Mouse (Mus musculus) limb, embryonic 15.5 days (tissue): Measurements from ENCODE around the gene Rnase2a. TPM values are rescaled to one million over a fixed set of nuclear protein-coding genes. Genes with fewer than 3 reads are reported as not detected.
"Not testable (repeated sequence)": the region's sequence is repeated elsewhere in the genome, so short reads cannot be mapped to it uniquely, and the experiment has no call there.

Experiments used
- ATAC-seq: fragments of 200-750 bp; cut with Nextera tagmentation; 2 replicates; pipeline ENCODE4 v1.8.0; 2017; ENCODE audit warnings: low read depth, moderate TSS enrichment; ENCODE audit not compliant: insufficient number of reproducible peaks, low FRiP score, low TSS enrichment
- H3K27ac ChIP-seq: fragments of 300-500 bp; sonication (generic); 2 replicates; pipeline ENCODE4 v1.5.1; 2015; ENCODE audit warnings: moderate library complexity, mild to moderate bottlenecking, inconsistent platforms
- H3K27me3 ChIP-seq: fragments of 300-500 bp; sonication (generic); 2 replicates; pipeline ENCODE4 v1.6.1; 2015; ENCODE audit warnings: inconsistent platforms
- H3K36me3 ChIP-seq: fragments of 300-500 bp; sonication (generic); 2 replicates; pipeline ENCODE4 v1.6.1; 2015; ENCODE audit warnings: inconsistent platforms
- H3K4me1 ChIP-seq: fragments of 300-500 bp; sonication (generic); 2 replicates; pipeline ENCODE4 v1.6.1; 2015; ENCODE audit warnings: inconsistent platforms
- H3K4me2 ChIP-seq: fragments of 300-500 bp; sonication (generic); 2 replicates; pipeline ENCODE4 v1.6.1; 2015; ENCODE audit warnings: mild to moderate bottlenecking, inconsistent platforms
- H3K4me3 ChIP-seq: fragments of 300-500 bp; sonication (generic); 2 replicates; pipeline ENCODE4 v1.5.1; 2015; ENCODE audit warnings: mild to moderate bottlenecking, inconsistent platforms
- H3K9ac ChIP-seq: fragments of 300-500 bp; sonication (generic); 2 replicates; pipeline ENCODE4 v1.6.1; 2015; ENCODE audit warnings: inconsistent platforms
- H3K9me3 ChIP-seq: fragments of 300-500 bp; sonication (generic); 2 replicates; pipeline ENCODE4 v1.6.1; 2016; ENCODE audit warnings: inconsistent platforms
- WGBS: fragments of 180-500 bp; shearing (Covaris S2); methylation state at CpG from one replicate; pipeline ENCODE4 v1.1.7; 2015; 5-methylcytosine and 5-hydroxymethylcytosine counted together
- polyA plus RNA-seq: library from polyadenylated mRNA; unstranded; fragments of >200 nt; fragmentation: Nextera tagmentation; extraction: Ambion mirVana; gene quantifications from 2 replicates; pipeline ENCODE4 v1.2.1, GENCODE M21; 2015

Gene Rnase2a
- polyA plus RNA-seq = not detected in 2 replicates

GRCm38 (mm10) chr14:51256041-51256440 is at the start of gene Rnase2a:
Rnase2a (minus strand) TSS chr14:51256112.
- no peaks in the 10 kb centered on the region for H3K27me3 ChIP-seq
- no peaks in the 10 kb centered on the region for H3K4me1 ChIP-seq
- H3K4me3 ChIP-seq = no peak within 1 kb of the TSS
- no peak for ATAC-seq
- H3K9ac ChIP-seq = no peak within 1 kb of the TSS
- no peaks in the 10 kb centered on the region for H3K9me3 ChIP-seq
- WGBS = 91% methylated on average over 3 of the region's 3 CpGs
- H3K27ac ChIP-seq = no peak within 1 kb of the TSS
- no peaks in the 10 kb centered on the region for H3K36me3 ChIP-seq
- H3K4me2 ChIP-seq = no peak within 1 kb of the TSS

DNA sequence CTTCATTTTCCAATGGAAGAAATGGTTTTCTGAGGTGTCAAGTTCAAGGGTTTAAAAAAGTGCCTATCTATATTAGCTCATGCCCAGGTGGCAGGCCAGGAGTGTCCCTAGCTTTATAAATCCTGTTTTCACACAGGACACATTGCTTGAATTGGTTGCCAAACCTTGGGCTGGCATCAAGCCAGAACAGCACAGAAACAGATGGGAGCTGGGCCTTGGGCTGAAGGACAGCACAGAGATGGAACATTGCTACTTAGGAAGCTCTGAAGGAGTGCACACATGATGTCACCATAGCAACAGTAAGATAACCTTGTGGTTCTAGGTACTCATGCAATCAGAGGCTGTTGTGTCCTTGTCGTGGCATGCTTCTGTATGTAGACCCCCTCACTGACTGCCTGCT is 35.6 kb upstream of the Rnase2a start:
- Histone ChIP-seq H3K27me3 (no peaks in the 10 kb centered on the region), H3K4me3 (no peak overlapping the region), H3K9ac (no peak overlapping the region), H3K36me3 (no peaks in the 10 kb centered on the region), H3K9me3 (no peaks in the 10 kb centered on the region), H3K4me2 (no peak overlapping the region), H3K27ac (no peak overlapping the region), H3K4me1 (no peaks in the 10 kb centered on the region)
- ATAC-seq = no peak
- 67% methylated on average over 1 of the region's 1 CpGs for WGBS

DNA sequence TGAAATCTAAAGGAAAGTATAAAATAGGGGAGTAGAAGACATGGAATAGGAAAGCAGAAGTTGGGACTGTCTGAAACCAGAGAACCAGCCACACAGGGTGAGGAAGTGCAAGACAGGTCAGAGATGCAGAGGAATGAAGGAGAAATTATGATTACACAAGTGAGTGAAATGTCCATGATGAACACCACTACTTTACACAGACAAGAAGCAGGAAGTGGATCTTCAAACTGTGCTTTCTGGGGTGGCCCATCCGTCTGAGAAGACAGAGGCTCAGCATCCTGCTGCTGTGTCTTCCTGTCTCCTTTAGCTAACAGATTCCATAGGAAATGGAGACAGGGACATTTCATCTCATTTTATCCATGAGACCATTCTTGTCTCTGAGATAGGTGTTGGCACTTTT is 22.6 kb upstream of the Rnase2a start:
- H3K4me3 ChIP-seq, H3K27me3 ChIP-seq, H3K27ac ChIP-seq, H3K9me3 ChIP-seq, H3K4me1 ChIP-seq, H3K4me2 ChIP-seq, H3K9ac ChIP-seq, ATAC-seq, H3K36me3 ChIP-seq: not testable (repeated sequence)
- WGBS = 50% methylated on average over 1 of the region's 1 CpGs

DNA sequence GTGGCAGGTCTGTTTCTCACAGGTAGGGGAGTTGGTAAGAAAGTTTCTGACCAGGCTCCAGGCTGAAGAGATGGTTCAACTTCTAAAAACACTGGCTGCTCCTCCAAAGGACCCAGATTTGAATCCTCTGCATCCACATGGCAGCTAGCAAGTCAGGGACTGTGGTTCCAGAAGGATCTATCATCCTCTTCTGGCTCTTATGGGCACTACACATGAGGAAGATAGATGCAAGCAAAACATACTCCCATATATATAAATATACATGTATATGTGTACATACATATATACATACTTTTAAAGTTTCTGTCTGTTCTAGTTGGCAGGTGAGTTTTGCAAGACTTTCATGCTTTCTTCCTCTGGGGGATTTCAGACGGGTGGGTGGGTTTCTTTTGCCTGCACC is 12.8 kb upstream of the Rnase2a start:
- Histone ChIP-seq H3K36me3 (no peaks in the 10 kb centered on the region), H3K4me3 (no peak overlapping the region), H3K9me3 (no peaks in the 10 kb centered on the region), H3K9ac (no peak overlapping the region), H3K4me1 (no peaks in the 10 kb centered on the region), H3K27ac (no peak overlapping the region), H3K4me2 (no peak overlapping the region), H3K27me3 (no peaks in the 10 kb centered on the region)
- 65% methylated on average over 1 of the region's 1 CpGs for WGBS
- no peak for ATAC-seq

GRCm38 (mm10) chr14:51266113-51266512 is 10.2 kb upstream of the Rnase2a start:
- 0 out of 2 replicates have a peak, but pooled peaks have one; percentile 44 for ATAC-seq
- no peaks in the 10 kb centered on the region for H3K27me3 ChIP-seq
- WGBS = under 1% methylated on average over 9 of the region's 9 CpGs

GRCm38 (mm10) chr14:51265667-51266066 is 9.8 kb upstream of the Rnase2a start:
- Histone ChIP-seq H3K4me1 (no peaks in the 10 kb centered on the region), H3K9ac (no peak overlapping the region), H3K27me3 (no peaks in the 10 kb centered on the region), H3K27ac (no peak overlapping the region), H3K9me3 (no peaks in the 10 kb centered on the region), H3K36me3 (no peaks in the 10 kb centered on the region), H3K4me2 (peak overlapping the region; percentile 29), H3K4me3 (peak overlapping the region; percentile 14; the same call in 1 of the 2 replicates)
- WGBS = 50% methylated on average over 4 of the region's 4 CpGs
- ATAC-seq = no peak

More at GRCm38 (mm10) chr14:51266113-51266512, 10.2 kb upstream of the Rnase2a start:
- Histone ChIP-seq H3K27ac (no peak overlapping the region), H3K4me3 (peak overlapping the region; percentile 14; the same call in 1 of the 2 replicates), H3K9ac (no peak overlapping the region), H3K4me2 (peak overlapping the region; percentile 29), H3K36me3 (no peaks in the 10 kb centered on the region), H3K4me1 (no peaks in the 10 kb centered on the region), H3K9me3 (no peaks in the 10 kb centered on the region)

DNA sequence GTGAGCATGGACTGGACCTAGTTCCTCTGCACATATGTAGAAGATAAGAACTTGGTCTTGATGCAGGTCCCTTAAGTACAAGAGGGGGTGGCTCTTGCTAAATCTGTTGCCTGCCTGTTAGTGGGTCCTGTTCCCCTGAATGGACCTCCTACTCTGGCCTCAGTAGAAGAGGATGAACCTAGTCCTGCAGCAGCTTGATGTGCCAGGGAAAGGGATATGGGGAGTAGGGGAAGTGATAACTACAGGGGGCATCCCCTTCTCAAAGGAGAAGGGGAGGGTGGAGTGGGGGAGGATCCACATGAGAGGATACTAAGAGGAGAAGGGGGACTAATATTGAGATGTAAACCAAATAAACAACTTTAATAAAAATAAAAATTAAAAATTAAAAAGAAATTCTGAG is 6.5 kb upstream of the Rnase2a start:
- Histone ChIP-seq H3K4me2 (no peak overlapping the region), H3K9me3 (no peaks in the 10 kb centered on the region), H3K9ac (no peak overlapping the region), H3K27me3 (no peaks in the 10 kb centered on the region), H3K36me3 (no peaks in the 10 kb centered on the region), H3K27ac (no peak overlapping the region), H3K4me1 (no peaks in the 10 kb centered on the region), H3K4me3 (no peak overlapping the region)
- no peak for ATAC-seq

GRCm38 (mm10) chr14:51259741-51260140 is 3.8 kb upstream of the Rnase2a start:
- H3K9ac ChIP-seq = no peak overlapping the region
- no peak overlapping the region for H3K4me3 ChIP-seq
- no peak overlapping the region for H3K27ac ChIP-seq
- ATAC-seq = no peak
- H3K27me3 ChIP-seq = no peaks in the 10 kb centered on the region
- H3K4me1 ChIP-seq = no peaks in the 10 kb centered on the region
- no peak overlapping the region for H3K4me2 ChIP-seq
- 91% methylated on average over 7 of the region's 7 CpGs for WGBS
- no peaks in the 10 kb centered on the region for H3K9me3 ChIP-seq
- H3K36me3 ChIP-seq = no peaks in the 10 kb centered on the region

DNA sequence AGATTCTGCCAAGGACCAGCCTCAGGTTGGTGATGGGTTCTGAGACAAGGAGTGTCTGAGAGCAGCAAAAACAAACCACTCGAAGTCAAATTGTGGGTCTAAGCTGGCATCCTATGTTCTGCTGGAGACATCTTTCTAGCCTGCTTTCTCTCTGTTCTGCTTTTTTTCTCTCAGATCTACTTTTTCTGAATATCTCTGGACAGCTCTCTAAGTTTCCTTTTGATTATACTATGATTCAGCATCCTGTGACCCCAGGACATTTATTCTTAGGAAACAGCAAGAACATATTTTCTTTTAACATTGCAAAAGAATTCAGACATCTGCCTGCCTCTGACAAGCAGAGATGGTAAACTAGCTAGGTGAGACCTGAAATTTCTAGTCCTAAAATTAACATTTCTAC is 2.3 kb downstream of the Rnase2a start:
- 71% methylated on average over 1 of the region's 1 CpGs for WGBS

DNA sequence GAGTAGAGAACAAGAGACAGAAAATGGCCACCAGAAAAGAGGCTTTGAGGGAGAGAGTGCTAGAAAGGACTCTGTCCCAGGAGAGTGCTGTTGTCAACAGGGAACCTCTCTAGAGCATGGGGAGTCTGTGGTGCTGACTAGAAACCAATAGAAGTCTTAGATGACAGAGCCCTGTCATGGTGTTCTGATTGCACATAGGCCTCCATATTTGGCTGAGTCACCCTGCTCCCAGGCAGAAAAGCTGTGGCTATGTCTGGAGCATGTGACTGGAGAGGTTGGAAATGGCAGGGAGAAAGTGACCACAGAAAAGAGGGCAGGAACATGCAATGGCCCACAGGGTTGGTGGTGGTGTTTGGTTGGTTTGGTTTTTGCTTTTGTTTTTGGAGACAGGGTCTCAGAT is 3.7 kb downstream of the Rnase2a start:
- H3K9ac ChIP-seq, H3K36me3 ChIP-seq, H3K4me1 ChIP-seq, H3K4me2 ChIP-seq, H3K27ac ChIP-seq, H3K27me3 ChIP-seq, H3K4me3 ChIP-seq, H3K9me3 ChIP-seq, ATAC-seq: not testable (repeated sequence)

More for the DNA sequence above, 2.3 kb downstream of the Rnase2a start:
- H3K4me1 ChIP-seq = no peaks in the 10 kb centered on the region
- H3K36me3 ChIP-seq = no peaks in the 10 kb centered on the region
- no peaks in the 10 kb centered on the region for H3K27me3 ChIP-seq
- no peak overlapping the region for H3K4me3 ChIP-seq
- no peaks in the 10 kb centered on the region for H3K9me3 ChIP-seq
- H3K4me2 ChIP-seq = no peak overlapping the region
- ATAC-seq = no peak
- no peak overlapping the region for H3K27ac ChIP-seq
- H3K9ac ChIP-seq = no peak overlapping the region

DNA sequence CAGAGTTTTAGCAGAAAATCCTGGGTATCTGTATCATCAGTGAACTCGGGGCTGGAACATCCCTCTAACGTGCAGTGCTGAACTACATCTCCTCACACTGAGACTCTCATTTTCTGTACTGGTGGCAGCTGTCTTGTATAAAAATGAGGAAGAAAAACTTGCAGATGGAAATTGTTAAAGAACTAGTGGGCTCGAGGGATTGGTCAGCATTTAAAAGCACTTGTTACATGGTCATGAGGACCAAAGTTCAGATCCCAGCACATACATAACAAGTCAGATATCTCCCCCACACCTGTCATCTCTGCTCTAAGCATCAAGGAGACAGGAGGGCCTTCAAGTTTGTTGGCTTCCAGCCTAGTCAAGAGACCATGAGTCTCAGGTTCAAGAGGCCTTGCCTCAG is 5.6 kb downstream of the Rnase2a start:
- H3K27ac ChIP-seq = no peak overlapping the region
- ATAC-seq = no peak
- no peaks in the 10 kb centered on the region for H3K27me3 ChIP-seq
- no peaks in the 10 kb centered on the region for H3K4me1 ChIP-seq
- H3K36me3 ChIP-seq = no peaks in the 10 kb centered on the region
- no peak overlapping the region for H3K4me3 ChIP-seq
- H3K9me3 ChIP-seq = no peaks in the 10 kb centered on the region
- WGBS = 65% methylated on average over 3 of the region's 3 CpGs
- H3K9ac ChIP-seq = no peak overlapping the region
- no peak overlapping the region for H3K4me2 ChIP-seq

DNA sequence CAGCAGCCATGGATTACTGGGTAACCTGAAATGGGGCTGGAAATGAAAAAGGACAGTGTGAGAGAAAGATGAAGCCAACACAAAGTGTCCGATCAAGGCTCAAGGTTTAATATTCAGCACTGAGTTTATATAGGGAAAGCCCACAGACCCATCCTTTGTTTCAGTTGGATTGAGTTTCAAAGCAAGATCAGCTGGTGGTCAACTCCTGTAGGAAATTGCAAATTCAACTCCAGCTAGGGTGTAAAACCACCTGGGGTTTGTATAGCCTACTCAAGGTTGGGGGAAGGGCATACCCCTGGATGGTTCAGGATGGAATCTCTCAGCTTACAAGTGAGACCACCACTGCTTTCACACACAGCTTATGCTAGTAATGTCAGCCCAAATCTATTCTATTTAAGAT is 8.2 kb downstream of the Rnase2a start:
- Histone ChIP-seq H3K27me3 (no peaks in the 10 kb centered on the region), H3K4me1 (no peaks in the 10 kb centered on the region)
- 84% methylated on average over 1 of the region's 1 CpGs for WGBS

DNA sequence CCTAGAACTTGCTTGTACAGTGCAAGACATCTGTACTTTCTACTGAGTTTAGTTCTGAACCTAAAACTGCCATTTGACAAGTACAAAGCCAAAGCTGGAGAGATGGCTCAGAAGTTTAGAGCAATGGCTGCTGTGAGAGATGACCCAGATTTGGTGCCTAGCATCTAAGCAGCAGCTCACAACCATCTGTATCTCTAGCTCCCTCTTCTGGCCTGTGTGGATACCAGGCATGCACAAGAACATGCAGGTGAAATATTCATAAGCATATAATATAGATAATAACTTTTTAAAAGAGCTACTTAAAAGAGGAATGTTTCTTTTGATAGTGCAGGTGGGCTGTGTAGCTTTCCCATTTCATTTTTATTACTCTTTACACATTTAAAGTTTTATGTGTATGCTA is 15.0 kb downstream of the Rnase2a start:
- H3K4me1 ChIP-seq = no peaks in the 10 kb centered on the region
- H3K4me3 ChIP-seq = no peak overlapping the region
- H3K36me3 ChIP-seq = no peaks in the 10 kb centered on the region
- no peak overlapping the region for H3K27ac ChIP-seq
- no peak for ATAC-seq
- no peaks in the 10 kb centered on the region for H3K9me3 ChIP-seq
- no peak overlapping the region for H3K9ac ChIP-seq
- H3K27me3 ChIP-seq = no peaks in the 10 kb centered on the region
- H3K4me2 ChIP-seq = no peak overlapping the region

More for the DNA sequence above, 8.2 kb downstream of the Rnase2a start:
- Histone ChIP-seq H3K4me3 (no peak overlapping the region), H3K27ac (no peak overlapping the region), H3K4me2 (no peak overlapping the region), H3K9ac (no peak overlapping the region), H3K9me3 (no peaks in the 10 kb centered on the region), H3K36me3 (no peaks in the 10 kb centered on the region)
- ATAC-seq = no peak
